Mouse (Mus musculus) hindlimb bud, embryonic 11.5 days (tissue): ENCODE results near the gene Arhgef40.

Experiments
- DNase-seq: peaks from one replicate; pipeline ENCODE4 v3.0.0-alpha.2; 2012; ENCODE audit warnings: low read depth, low spot score; ENCODE audit errors: extremely low spot score

Arhgef40 gene

DNA sequence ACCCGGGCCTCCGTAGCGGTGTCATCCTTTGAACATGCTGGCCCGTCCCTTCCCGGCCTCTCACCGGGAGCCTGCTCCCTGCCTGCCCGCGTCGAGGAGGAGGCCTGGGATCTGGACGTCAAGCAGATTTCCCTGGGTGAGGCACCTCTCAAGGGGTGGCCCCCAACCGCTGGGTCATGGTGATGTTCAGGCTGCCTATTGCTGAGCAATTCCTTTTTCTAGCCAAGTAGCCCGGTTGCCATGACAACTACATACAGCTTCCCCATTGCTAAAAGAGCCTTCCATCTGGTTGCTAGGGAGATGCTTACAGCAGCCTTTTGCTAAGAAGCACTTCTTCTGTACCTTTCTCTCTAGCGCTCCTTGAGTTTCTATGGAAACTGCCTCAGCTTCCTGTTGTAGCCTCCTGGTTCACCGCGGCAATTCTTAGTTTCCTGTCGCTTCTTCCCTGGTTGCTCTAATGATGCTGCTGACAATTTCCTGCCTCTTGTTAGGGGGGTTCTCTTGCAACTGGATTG lies 19.5 kb downstream of the Arhgef40 start:
- DNase-seq, result no peak

DNA sequence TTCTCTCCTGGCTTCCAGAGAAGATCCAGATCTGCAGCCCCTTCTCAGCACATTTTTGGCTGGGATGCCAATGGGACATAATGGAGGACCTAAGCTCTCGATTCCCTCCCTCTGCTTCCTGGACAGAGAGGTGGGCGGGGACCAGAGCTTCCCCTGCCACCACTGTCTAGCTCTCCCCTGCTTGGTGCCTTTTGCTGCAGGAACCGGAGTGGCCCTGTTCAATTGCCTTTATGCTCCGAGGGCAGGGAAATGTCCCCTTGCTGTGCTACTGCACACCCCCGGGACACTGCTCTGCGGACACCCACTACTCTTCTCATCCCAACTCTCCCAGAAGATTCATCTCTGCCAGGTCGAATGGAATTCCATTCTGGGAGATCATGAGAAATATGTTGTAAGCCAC lies 20.6 kb downstream of the Arhgef40 start:
- no peak for DNase-seq

DNA sequence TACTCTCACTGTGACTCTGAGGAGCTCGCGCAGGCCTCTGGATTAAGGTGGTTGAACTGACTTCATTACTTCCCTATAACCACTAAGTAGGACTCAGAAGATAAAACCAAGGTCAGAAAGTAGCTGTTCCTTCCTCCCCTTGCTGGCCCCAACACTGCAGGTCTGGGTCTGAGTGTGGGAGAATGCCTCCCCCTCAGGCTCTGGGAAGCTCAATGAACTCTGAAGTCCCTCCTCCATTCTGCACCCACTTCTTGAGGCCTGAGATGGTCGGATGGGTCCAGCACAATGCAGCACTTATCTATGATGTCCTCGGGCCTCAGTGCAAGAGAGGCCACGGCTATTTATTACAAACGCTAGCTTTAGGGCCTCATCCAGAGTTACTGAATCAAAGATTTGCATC lies 21.1 kb downstream of the Arhgef40 start:
- DNase-seq, result no peak

DNA sequence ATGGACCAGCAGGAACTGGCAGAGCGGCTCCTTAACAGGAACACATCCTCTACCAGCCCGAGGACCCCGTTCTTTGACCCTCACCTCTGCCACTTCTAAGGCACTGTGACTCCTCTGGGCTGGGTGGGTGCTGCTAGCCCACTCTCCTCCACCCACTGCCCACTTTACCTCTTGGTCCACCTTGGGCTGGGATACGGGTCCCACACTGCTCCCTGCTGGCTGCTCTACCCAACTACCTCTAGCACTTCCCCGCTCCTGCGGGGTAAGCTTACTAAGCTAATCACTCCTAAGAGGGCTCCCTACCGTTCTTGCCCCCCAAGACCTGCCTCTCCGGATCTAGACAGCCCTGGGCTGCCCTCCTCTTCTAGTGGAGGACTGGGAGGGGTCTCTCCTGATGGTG lies 21.7 kb downstream of the Arhgef40 start:
- no peak for DNase-seq

DNA sequence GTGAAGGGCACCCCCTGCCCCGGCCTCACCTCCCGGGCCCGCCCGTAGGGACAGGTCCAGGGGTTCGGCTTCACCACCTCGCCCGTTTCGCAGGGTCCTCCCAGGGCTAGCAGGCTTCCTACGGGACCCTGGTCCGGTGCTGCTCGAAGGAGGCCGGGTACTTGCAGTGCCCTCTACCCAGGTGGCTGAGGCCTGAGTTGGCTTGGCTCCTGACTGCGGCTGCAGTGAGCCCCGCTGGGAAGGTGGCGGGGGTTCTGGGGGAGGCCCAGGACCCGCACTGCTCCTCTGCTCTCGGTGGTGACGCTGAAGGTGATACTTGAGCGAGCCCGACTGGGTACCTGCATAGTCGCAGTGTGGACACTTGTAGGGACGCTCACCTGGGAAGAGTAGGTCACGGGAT lies 22.3 kb downstream of the Arhgef40 start:
- DNase-seq, result no peak

DNA sequence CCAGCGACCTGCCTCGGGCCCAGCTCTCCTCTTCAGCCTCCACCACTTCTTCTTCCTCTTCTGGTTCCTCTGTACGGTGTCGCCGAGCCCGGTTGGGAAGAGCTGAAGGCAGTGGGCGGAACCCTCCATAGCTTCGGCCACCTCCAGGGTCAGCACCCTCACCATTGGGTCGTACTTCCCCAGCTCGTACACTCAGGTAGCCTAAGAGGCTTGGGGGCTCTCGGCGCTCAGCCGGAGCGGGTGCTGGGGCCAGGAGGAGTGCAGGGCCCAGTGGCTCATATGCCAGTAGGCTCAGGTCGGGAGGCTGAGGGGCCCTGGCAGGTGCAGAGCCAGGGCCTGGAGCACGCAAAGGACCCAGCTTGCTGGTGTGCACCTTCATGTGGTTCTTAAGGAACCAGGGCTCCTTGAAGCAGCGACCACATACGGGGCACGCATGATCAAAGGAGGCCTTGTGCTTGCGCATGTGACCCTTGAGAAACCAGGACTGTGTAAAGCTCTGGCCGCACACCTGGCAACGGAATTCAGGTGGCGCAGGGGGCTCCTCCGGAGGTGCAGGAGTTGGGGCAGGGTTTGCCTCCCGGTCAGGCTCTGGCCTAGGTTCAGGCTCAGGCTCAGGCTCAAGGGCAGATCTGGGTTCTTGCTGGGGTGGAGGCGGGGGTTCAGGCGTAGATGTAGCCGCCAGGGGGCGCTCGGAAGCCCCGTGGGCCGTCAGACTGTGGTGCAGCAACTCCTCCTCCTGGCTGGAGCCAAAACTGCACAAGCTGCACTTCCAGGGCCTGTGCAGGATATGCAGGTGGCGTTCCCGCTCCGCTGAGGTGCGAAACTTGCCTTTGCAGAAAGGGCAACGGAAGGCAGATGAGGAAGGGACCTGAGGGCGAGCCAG lies 24.0 kb downstream of the Arhgef40 start:
- no peak for DNase-seq

DNA sequence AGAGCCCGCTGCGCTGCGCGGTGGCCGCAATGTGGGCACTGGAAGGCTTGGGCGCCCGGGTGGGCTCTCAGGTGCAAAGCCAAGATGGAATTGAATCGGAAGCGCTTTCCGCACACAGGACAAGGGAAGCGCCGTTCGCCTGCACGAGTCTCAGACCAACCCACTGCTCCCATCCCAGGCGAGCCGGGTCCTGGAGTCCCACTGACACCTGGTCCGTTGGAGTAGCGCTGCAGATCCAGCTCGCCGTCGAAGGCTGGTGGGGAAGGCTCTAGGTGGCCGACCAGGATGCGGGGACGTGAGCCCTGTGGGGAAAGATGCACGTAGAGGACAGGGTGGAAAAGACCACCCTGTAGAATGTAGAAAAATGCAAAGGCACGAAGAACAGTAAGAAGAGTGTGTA lies 24.8 kb downstream of the Arhgef40 start:
- DNase-seq, result no peak

DNA sequence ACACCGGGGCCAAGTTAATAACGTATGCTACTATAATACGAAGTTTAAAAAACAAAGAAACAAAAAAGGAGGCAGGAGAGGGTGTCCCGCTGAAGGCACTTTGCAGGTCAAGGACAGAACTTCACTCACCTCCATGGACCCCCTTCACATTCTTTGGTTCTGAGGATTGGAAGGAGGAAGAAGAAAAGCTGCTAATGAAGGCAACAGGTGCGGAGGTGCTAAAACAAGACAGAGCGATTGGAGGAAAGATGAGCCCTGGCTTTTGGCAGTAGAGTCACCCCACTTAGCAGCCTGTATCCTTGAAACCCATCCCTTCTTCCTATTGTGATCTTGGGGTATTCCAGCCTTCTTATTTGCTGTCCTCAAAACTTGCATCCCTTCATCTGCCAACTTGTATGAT lies 25.3 kb downstream of the Arhgef40 start:
- DNase-seq, result no peak

DNA sequence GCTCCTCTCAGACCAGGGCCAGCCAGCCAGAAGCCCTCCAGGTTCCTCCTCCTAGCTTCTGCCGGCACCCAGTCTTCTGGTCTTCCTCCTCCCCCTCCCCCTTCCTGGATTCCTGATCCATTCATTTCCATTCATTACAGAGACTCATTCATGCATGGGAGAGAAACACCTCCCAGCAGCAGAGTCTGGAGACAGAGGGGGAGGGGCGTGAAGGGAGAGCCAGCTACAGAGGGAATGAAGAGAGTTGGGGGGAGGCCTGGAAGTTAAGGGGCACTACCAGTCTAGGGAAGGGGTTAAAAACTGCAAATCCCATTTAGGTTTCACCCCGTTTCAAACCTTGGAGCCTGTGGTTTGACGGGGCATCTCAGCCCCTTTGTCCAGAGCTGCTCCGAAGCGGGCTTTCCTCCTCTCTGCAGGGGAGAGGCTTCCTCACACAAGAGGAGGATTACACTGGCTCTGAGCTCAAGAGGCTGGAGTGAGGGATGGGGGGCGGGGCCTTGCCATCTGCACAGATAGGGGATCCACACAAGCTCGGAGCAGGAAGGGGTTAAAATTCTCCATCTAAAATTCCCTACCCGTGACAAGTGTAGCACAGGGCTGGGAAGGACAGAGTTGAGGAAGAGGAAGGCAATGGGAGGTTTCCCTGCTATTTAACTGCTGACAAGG lies 26.1 kb downstream of the Arhgef40 start:
- no peak for DNase-seq

DNA sequence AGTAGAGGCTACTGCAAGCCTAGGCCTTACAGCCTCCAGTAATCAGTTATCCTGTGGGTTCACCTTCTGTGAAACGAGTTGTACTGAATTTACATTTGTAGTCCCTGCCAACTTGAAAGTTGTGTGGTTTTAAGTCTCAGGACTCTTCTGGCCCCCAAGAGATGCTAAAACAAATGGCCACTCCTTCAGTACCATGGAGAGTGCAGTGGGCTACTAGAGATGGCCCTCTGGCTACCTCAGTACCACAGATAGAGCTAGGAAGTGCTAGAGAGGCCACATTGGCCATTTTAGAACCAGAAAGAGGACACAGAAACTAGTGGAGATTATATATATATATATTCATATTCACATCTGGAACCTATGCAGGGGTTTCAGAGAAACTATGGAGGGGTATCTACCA lies 27.2 kb downstream of the Arhgef40 start:
- no peak for DNase-seq

DNA sequence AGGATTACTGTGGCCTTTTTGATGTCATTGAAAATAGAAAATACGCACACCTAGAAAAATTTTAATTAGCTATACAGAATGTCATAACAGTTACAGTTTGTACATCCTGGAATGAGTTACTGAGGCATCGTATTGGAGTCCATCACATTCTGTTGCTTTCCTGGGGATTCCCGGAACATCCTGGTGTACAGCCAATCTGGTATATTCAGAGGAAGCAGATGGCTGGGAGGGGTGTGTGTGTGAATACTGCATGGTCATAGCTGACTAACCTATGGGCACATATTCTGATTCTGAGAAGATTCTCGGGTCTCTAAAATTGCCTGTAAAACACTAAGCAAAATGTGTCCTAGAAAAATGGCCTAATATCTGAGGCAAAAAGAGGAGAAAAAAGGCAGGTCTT lies 27.6 kb downstream of the Arhgef40 start:
- no peak for DNase-seq

DNA sequence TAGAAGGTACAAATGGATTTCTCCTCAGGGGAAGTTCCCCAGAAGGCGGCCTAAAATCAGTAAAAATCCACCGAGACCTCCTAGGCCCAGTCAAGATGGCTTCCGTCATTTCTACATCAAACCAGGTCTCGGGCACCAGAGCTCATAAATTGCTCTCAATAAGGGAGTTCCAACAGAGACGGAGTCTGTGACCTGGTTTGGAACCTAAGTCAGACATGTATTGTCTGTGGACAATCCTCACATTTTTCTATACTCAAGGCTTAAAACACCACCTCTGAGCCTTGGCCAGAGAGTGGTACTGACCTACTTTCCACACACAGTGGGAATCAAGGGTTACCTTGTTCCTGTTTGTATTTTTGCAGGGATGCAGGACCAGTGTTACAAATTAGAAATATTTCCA lies 28.0 kb downstream of the Arhgef40 start:
- no peak for DNase-seq

DNA sequence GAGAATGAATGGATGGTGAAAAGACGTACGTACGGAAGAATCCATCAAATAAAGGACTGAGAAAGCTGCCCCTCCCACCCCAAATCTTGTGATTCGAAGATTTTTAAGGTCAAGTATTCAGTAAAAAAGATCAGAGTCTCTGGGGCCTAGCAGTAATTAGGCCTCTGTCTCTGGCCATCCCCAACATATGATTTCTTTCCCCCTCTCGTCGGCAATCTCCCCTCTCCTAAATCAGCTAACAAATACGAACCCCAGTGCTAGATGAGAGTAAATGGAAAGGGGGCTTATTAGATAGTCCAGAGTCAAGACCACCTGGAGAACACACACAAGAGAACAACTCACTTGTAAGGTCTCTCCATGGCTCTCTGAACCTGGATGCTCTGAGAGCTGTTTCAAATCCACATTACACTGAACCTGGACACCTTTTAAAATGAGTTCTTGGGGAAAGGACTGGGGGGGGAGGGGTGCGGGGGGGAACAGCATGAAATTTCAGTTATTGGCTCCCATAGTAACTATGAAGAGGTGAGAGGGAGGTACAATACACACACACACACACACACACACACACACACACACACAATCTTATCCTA lies 28.6 kb downstream of the Arhgef40 start:
- no peak for DNase-seq

DNA sequence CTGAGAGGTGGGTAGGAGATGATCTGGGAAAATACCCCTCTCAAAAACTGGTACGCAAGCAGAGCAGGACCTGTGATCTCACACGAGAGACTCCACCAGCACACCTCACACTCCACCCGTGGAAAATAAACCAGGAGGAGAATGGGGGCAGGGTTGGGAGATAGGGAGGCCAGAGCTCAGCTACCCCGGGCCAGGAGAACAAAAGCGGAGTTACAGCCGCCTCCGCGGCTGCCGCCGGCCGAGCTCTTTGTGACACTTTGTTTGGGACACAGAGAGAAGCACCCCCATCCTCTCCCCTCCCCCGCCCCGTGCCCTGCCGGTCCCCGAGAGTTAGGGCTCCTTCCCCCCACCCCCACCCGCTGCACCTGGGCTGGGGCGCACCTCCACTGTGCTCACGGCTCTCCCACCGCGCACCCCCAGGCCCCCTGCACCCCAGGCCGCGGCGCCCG lies 29.3 kb downstream of the Arhgef40 start:
- DNase-seq, result no peak

DNA sequence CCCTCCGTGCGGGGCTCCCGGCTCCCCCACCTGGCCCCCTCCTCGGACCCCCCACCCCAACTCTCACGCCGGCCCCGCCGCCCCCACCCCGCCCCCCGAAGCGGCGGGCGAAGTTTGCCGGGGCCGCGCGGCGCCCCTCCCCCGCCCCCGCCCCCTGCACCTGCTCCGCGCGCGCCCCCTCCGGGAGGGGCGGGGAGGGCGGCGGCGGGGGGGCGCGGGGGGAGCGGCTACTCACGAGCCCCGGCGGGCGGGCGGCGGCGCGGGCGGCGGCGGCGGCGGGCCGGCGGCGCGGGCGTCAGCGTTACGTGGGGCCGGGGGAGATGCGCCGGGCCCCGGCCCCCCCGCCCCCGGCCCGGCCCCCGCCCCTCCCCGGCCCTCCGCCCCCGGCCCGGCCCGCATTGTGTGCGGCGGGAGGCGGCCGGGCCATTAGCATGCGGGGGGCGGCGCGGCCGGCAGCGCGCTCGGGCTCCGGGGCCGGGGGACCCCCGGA lies 29.8 kb downstream of the Arhgef40 start:
- no peak for DNase-seq

DNA sequence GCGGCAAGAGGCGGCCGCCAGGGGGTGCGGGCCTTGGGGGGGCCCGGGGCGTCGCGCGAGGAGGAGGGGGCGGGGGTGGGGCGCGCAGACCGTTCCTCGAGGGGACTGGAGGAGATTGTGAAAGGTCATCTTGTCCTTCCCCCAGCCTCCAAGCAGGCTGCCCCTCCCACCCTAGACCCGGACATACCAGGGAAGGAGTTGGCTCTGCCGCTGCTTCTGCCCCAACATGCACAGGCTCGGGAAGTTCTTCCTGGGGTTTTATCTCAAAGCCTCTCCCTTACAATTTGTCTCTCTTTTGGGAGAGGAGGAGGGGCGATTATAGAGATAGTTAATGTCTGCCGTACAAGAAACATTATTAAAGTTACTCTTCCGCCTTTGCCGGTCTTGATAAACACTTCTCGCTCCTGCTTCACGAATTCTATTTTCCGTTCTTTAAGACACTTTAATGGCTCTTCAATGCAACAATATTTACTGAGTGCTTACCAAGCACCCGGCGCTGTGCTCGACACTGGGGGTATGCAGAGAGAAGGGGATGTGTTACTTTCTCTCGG lies 30.3 kb downstream of the Arhgef40 start:
- DNase-seq, result no peak

DNA sequence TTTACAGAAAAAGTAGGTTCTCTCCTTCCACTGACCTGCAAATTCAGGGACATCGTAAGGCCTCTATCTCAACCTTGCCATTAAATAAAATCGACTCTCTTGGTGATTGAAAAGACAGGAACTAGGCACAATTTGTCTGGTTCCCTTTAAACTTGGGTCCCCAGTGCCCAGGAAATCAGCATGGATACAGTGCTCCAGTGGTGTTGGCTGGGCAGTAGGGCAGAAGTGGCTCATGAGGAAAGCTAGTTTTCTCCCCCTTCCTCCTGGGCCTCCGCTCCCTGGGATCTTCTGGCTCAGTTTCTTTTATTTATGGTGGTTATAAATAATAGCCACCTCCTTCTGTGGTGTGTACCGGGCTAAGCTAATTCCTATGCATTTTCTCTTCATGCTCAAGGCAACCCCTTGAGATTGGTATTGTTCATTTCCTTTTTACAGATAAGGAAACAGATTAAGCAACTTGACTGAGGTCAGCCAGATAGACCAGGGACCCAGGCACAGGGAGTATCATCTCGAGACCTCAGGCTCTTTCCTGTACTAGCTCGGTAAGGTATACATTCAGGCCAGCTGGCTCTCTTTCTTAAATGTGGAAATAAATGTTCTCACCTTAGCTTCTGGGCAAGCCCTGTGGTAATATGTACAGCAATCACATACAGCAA lies 31.1 kb downstream of the Arhgef40 start, which contains the start of gene Tmem253:
Gene Tmem253 (plus strand): TSS at position 214 of the 656 bp plus-strand sequence.
- DNase-seq, result no peak

DNA sequence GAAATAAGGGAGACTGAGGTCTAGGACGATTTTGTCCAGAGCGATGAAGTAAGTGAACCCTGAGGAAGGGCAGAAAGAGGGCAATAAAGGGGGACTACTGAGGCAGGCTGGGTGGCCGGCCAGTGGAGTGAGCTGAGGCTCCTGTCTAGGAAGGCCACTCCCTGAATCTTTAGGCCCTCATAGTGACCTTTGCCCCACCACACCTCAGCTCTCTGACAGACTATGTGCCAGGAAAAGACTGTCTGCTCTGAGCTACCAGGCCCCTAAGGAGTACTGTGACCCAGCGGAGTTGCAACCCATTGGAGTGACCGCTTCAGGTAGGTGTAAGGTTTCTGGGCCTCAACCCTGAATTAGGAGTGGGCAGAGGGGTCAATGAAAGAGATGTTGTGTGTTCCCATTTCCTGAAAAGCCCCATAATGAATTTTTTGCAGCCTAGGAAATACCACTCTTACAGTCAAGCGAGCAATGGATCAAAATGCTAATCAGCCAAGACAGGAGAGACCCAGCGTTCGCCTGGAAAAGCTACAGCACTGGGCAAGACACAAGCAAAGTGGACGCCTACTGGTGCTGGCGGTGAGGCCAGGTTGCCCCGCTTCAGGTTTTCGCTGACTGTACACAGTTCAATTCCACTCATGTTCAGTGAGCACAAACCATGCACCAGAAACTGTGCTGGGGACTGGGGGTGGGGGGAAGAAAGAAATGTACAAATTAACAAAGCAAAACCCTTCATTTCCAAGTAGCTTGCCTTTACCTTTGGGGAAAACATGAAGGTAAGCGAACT lies 32.3 kb downstream of the Arhgef40 start:
- DNase-seq, result no peak

DNA sequence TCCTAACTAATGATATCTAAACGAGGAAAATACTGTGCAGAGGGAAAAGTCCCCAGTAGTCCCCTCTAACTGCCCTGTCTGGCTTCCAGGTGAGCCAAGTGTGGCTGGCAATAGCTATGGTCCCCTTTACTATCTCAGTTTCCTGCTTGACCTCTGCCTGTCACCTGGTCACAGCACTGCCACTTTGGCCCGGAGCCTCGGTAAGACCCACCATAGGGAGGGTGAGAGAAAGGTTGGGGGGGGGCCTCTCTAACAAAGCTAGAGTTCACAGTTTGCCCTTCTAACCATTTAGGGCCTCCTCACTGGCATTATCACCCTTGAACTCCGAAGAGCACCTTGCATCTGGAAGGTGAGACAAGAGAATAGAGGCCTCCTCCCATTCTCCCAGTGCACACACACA lies 33.1 kb downstream of the Arhgef40 start:
- DNase-seq, result no peak
